Mouse (Mus musculus) mouse embryonic stem cell (cell line): ENCODE measurements around the gene Slc25a39.
"Not testable (repeated sequence)": the region's sequence is repeated elsewhere in the genome, so short reads cannot be mapped to it uniquely, and the experiment has no call there.

ENCODE experiments used
- in situ Hi-C, 2 experiments: fragments of 300-500 bp; cut with MboI; formaldehyde crosslinking; loops; 1 replicate in 1 of 2; 3 replicates in 1 of 2; pipeline ENCODE4 v1.14.3; 2019 to 2020; ENCODE audit warnings: low sequenced_read_pairs in 2 of 2, low pct_unique_long_range_greater_than_20kb in 1 of 2, mixed read lengths in 1 of 2; ENCODE audit not compliant: unreplicated experiment in 1 of 2

The Slc25a39 gene

DNA sequence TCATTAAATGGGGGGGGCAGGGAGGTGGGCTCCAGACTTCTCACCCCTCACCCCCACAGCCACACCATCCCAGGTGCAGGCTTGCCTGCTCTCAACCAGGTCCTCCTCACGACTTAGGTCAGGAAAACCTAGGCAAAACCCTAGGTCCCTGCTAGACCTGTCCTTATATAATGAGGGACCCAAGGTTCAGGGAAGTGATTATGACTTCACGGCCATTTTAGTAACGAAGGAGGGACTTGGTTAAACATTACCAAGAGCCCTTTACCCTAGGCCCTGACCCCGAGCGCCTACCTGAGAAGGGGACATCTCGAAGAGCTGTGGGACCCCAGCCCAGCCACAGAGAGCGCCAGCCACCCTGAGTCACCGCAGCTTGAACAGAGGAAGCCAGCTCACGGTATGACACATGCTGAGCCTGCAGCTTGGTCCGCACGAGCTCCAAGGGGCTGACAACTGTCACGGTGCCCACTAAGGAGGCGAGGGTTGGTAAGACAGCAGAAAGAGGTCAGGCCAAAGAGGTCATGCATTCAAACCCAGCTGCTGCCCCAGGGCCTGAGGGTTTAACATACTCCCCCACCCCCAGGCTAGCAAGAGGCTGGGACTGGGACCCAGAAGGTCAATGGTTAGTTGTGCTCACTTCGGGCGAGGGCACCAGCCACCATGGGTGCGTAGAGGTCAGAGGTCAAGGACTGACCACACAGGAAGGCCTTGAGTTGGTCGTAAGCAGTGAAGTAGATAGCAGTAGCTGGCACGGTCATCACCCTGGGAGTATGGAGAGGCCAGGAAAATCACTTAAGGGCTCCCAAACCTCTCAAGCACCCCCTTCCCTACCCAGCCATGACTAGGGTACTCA is 3.4 kb downstream of the Slc25a39 start:
- in situ Hi-C loops: loop anchor here in 1 of 2 experiments (5.0 kb wide), 1 partner anchor 82 kb away; no protein-coding TSS in a partner anchor

DNA sequence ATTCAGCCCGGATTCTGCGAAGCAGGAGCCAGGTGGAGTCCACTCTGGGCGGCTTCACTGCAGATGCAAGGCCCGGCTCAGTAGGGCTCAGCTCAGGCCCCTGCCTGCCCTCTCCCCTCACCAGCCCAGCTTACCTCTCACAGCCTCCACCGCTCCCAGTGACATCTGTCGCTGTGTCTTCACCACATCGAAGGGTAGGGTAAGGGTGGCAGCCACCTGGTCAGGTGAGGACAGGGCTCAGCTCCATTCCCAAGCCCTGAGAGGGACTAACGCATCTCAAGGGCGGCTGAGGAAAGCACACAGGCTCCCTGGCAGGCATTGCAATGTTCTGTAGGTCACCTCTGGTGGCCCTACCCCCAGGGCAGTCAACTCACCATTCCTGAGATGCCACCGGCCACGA is 4.1 kb downstream of the Slc25a39 start:
- in situ Hi-C loops: no loop called here

DNA sequence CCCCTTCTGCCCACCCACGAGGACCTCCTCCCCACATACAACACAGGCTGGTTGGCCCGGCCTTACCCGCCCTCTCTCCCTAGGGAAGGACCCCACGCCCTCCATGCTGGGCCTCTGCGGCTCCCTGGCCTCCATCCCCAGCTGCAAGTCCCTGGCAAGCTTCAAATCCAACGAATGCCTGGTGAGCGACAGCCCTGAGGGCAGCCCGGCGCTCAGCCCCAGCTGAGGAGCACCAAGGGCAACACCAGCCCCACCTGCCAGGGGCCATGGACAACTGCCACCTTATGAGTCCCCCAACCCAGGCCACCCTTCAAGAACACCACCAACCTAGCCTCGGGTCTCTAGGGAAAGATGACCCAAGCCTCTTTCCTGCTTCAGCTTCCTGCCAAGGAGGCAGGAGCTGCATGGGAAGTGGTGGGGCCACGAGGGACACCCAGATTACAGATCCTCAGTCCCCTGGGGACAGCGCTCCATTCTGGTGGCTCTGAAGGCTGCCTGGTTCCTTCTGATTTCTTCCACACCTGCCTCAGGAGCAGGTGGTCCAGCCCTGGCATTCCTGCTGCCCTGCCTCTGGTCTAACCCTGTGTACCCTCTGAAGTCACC is 5.7 kb downstream of the Slc25a39 start:
- in situ Hi-C loops: no loop called here

DNA sequence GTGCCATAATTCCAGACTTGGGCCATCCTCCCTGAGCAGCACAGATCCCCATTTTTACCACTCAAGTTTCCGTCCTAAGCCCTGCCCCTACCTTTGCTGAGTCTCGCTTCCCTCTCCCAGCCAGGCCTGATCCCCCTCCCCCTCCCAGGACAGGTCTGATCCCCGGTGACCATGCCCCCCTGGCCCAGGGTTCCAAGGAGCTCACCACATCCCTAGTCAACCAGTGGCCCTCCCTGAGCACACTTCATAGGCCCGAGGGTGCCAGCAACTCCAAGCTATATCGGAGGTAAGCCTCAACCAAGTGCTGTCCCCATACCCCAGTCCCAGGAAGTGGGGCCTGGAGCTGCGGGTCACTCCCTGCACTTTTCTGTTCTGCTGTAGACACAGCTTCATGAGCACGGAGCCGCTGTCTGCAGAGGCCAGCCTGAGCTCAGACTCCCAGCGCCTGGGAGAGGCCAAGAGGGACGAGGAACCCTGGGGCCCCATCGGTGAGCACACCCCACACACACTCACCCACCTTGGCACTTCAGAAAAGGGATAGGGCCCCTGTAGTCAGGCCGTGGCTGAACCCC is 7.1 kb downstream of the Slc25a39 start:
- in situ Hi-C loops: no loop called here

DNA sequence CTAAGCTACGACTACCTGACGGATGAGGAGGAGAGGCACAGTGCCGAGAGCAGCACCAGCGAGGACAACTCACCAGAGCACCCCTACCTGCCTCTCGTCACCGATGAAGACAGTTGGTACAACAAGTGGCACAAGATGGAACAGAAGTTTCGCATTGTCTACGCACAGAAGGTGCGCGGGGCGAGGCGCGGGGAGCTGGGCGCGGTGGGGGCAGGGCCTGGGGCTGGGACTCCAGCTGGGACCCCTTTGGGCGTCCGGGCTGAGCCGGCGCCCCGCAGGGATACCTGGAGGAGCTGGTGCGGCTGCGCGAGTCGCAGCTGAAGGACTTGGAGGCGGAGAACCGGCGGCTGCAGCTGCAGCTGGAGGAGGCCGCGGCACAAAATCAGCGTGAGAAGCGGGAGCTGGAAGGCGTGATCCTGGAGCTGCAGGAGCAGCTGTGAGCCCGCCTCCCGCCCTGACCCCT is 8.1 kb downstream of the Slc25a39 start:
- in situ Hi-C loops: no loop called here

DNA sequence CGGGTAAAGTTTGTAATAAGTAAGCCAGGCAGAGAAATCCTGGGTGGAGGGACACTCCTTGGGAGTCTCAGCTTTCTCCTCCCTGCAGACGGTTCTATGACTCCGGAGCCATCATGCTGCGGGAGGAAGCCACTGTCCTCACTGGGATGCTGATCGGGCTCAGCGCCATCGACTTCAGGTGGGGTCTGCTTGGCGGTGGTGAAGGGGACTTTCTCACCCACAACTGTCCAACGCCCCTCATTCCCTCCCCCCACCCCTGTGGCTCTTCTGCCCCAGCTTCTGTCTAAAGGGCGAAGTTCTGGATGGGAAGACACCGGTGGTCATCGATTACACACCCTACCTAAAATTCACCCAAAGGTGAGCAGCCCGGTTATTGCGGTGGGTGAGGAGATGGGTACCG is 8.6 kb downstream of the Slc25a39 start:
- in situ Hi-C loops: no loop called here

DNA sequence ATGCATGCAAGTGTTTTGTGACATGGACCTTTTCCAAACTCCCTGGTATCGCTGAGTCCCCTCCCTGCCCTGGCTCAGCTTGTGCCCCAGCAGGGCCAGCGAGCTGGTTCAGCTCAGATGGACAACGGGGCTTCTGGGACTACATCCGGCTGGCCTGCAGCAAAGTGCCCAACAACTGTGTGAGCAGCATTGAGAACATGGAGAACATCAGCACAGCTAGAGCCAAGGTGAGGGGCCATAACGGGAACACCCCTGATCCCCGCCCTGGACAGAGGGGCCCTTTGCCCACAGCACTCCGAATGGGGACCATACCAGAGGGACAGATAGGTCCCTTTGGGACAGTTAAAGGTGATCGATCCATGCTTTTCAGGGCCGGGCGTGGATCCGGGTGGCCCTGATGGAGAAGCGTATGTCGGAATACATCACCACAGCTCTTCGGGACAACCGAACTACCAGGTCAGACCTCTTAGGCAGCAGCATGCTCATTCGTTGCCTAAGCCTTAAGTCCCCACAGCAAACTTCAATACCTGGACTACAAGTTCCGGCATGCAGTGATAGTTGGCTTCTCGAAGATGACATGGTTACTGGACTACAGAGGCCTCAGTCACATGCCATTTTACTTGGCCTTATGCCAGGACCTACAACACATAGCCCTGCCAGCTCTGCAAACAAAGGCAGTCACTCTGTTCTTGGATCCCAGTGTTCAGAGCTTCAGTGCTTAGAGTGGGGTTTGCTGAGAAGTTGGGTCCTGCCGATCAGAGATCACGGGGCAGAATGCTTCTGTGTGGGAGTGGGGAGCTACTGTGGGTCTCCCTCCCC is 9.5 kb downstream of the Slc25a39 start:
- in situ Hi-C loops: no loop called here

DNA sequence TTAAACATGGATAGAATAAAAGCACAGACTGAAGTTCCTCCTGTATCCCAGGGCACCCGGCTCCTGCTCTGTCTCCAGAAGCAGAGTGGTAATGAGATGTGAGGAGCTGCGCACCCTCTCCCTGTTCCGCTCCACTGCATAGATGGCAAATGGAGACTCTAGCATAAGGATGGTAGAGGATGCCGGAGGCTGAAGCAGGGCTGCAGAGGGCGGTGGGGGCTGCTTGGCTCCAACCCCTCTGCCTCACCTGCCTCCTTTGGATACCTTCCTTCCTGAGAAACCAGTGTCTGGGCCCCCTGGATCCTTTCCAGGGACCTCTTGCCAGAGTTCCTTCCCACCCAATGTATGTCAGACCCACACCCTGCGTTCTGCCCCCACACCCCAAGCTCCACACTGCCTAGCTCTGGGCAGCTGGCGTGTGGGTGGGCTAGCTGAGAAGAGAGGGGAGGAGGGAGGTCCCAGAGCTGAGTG is 11.0 kb downstream of the Slc25a39 start:
- in situ Hi-C loops: no loop called here

DNA sequence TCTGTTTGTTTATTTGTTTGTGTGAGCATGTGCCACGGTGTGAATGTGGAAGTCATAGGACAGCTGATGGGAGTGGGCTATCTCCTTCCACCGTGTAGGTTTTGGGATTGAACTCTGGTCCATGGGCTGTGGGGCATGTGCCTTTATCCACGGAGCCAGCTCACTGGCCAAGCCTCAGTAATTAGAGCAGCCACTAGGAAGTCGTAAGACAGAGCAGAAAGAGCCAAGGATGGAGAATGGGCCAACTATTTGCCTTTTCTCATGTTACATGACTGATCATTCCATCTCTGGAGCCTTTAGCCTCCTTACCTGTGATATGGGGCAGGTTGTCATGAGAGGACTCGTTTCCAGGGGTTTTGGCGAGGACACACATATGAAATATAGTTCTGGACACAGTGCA is 11.5 kb downstream of the Slc25a39 start:
- in situ Hi-C loops: no loop called here

DNA sequence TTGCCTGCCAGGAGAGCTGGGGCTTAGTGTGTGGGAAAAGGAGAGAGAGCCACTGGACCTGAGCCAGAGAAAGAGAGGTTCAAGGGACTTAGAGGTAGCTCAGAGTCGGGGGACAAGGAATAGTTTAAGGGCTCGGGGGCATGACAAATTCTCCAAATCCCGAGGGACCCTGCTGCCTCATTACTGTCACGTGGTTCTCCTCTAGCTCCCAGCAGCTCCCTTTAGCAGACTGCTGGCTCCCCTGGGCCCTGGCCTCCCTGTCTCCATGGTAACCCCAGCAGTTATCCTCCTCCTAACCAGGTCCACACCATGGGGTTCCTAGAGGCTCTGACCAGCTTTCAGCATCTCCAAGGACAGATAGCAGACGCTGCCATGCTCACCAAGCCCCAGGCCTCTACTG is 12.5 kb downstream of the Slc25a39 start:
- in situ Hi-C loops: no loop called here

DNA sequence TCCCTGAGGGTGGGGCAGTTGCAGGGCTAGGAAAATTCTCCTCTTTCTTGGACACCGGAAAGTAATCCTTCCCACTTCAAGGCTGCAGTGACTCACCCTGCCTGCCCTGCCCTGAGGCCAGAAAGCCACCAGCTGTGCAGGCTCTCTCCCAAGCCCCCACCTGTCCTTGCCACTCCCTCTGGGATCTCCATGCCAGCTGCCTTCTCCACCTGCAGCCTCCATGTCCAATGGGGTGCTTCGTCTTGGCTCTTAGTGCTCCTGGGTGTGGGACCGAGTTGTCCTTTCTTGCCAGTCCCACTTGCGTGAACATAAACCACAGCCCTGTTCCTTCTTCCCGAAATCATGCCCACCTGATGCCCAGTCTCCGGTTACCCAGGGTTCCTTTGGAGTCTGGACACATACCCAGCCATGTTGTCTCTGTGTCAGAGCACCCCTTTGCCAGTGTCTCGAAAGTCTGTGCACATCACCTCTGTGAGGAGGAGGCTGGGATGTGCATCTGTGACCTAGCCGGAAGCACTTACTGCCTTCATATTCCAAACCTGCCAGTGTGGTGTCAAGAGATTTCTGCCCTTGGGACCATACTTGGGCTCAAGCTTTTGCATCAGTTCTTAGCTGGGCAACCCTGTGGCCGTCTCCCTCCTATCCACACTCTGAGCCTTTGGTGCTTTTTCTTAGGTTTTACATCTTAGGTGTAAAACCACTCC is 13.2 kb downstream of the Slc25a39 start:
- in situ Hi-C loops: no loop called here

DNA sequence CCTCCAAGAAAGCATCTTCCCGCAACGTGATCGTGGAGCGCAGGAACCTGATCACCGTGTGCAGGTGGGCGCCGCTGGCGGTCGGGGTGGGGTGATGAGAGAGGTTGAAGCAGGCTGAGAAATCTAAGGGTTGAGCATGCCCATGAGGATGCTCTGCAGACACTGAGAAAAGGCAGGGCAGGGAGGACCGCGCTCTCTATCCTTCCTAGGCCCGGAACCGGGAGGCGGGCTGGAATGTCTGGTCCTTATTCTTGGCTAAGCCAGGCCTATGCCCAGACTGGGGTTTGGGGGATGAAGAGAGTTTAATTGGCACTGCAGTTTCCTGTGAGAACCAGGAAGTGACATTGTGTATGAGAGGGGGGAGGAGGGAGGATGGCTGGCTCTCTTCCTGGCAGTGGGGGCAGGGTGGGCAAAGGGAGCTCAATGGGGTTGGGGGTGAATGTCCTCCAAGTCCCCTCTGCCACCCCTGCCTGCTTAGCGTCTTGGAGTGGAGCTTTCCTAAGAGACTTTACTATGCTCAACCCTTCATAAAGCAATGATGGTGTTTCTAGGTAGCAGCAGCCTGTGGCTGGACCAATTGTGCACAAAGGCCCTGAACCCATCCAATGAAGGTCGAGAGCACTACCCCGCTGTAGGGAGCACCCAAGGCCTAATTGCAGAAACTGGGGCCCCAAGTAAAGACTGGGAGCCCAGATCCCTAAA is 13.9 kb downstream of the Slc25a39 start:
- in situ Hi-C loops: no loop called here

DNA sequence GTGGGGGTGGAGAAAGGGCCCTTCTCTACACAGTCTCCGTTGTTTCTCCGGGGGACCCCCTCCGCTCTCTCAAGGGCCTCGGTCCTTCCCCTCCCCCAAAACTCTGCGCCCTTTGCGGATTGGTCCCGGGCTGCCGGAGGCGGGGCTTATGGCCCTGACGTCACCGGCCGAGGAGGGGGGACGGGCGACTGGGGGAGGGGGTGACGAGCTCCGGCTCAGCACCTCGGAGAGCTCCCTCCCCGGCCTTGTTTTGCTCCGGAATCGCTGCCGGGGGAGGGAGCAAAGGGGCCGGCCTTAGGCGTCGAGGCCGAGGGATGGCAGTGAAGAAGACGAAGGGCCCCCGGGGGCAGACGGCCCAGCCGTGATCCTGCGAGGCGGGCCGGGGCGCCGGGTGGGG is 14.5 kb downstream of the Slc25a39 start, which contains the start of gene Rundc3a:
Gene Rundc3a, plus strand, starts transcription at position 166 of the 397 bp plus-strand sequence.
- in situ Hi-C loops: no loop called here

DNA sequence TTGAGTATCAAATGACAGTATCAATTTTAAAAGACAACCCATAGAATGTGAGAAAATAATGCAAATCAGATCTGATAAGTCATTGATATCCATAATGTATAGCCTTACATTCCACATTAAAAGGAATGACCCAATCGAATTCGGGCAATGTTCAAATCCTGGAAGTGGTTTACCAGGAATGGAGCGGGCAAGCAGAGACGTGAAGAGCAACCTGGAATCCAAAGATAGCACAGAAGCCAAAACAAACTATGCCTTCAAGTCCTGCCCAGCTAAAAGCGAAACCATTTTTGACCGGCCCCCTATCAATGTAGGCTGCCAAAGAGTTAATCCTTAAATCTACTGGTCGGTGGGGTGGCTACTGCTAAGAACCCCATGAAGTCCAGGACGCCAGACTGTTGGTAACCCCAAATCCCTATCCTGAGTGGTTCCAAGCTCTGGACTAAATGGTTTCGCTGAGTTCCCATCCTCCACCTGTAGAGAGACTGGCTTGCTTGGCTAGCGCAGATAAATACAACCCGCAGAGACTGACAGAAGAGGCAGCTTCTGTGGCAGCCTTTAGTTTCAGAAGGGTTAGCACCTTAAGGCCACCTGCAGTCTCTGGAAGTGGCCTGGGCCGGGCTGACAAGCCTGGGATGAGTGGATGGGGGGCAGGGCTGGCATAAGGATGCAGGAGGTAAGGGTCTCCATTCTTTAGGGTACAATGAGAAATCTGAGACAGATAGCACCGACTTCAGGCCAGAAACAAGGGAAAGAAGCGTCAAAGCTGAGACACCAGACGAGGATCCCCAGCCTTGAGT is 15.1 kb downstream of the Slc25a39 start:
- in situ Hi-C loops: no loop called here

DNA sequence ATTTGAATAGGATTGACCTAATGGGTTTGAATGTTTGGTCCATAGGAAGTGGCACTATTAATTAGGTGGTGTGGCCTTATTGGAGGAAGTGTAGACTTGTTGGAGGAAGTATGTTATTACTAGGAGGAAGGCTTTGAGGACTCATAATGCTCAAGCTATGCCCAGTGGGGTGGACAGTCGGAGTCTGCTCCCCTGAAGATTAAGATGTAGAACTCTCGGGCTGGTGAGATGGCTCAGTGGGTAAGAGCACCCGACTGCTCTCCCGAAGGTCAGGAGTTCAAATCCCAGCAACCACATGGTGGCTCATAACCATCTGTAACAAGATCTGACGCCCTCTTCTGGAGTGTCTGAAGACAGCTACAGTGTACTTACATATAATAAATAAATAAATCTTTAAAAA is 18.3 kb downstream of the Slc25a39 start:
- in situ Hi-C loops: not testable (repeated sequence)

DNA sequence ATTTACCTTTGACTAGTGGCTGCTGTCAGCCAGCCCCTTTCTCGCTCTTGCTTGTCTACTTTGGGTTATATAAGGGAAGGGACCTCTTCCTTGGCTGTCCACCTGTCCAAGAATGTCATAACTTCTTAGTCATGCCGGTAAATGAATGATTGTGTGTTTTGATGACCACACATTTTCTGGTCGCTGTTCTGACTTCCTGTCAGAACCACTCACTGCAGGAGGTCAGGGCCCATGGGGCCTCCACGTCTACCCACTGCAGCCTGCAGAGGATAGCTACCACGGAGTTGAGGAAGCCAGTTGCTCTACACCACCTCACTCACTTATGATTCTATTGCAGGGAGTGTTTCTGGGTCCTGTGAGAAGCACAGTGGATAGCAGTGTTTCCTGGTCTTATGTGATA is 21.6 kb downstream of the Slc25a39 start:
- in situ Hi-C loops: no loop called here

DNA sequence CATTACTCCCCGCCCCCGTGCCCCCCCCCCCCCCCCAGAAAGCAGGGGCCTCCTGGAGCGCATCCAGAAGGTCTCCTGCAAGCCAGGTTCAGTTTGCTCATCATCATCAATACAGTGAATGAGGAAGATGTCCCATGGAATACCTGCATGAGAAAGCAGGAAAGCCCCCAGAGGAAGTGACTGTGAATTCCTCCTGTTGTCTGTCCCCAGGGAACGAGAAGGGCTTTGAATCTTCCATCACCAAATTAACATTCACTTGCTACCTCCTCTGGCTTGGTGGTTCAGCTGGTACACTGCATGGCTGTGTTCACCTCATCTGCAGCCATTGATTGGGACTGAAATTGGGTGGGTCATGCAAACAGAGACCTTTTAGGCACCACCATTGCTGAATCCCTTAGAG is 22.7 kb downstream of the Slc25a39 start:
- in situ Hi-C loops: no loop called here
